Mouse (Mus musculus) E14TG2a.4 (cell line): Measurements from ENCODE around the gene Fut11.

Experiments
- H3K27me3 ChIP-seq: 2 replicates; pipeline ENCODE4 v1.6.1; 2014; ENCODE audit warnings: low read length, control low read depth; ENCODE audit not compliant: insufficient read depth
- H3K36me3 ChIP-seq: 2 replicates; pipeline ENCODE4 v1.6.1; 2014; ENCODE audit warnings: low read length, control low read depth; ENCODE audit not compliant: insufficient read depth
- H3K4me1 ChIP-seq: replicated peaks from 2 replicates; pipeline ENCODE4 v1.6.1; 2014; ENCODE audit warnings: low read depth, low read length, control low read depth
- H3K4me3 ChIP-seq: replicated peaks from 2 replicates; pipeline ENCODE4 v1.5.1; 2014; ENCODE audit warnings: mild to moderate bottlenecking, low read length
- H3K9me3 ChIP-seq: 2 replicates; pipeline ENCODE4 v1.6.1; 2014; ENCODE audit warnings: low read length, control low read depth
- CTCF ChIP-seq: conservative IDR thresholded peaks from 2 replicates; pipeline ENCODE4 v1.5.1; 2014; ENCODE audit warnings: low read length
- NANOG ChIP-seq: IDR thresholded peaks from 2 replicates; pipeline ENCODE4 v1.6.1; 2014; ENCODE audit warnings: borderline replicate concordance, low read length, mixed read lengths
- POU5F1 ChIP-seq: IDR thresholded peaks from 2 replicates; pipeline ENCODE4 v1.6.1; 2014; ENCODE audit warnings: low read length, borderline replicate concordance

The Fut11 gene

GRCm38 (mm10) chr14:20668154-20668810 is 26.5 kb upstream of the Fut11 start, which contains the start of gene Synpo2l:
TSS of gene Synpo2l (minus strand) at chr14:20668354.
- H3K4me3 ChIP-seq, result no peak within 1 kb of the TSS

DNA sequence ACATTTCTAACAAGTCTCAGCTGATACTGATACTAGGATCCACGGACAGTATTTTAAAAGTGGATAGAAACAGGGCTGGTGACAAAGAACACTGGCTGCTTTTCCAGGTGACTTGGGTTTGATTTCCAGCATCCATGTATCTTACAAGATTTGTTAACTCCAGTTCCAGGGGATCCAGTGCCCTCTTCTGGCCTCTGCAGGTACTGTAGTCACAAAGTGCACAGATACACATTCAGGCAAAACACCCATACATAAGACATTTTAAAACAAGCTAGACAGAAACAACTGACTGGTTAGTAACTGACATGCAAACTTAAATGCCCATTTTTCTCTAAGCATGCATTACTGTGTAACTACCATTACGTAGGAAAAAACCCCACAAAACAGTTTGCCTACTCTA is 21.8 kb upstream of the Fut11 start:
- H3K36me3 ChIP-seq, result peaks cover 29% of the 10 kb centered on the region
- peaks cover 17% of the 10 kb centered on the region for H3K9me3 ChIP-seq
- H3K4me1 ChIP-seq, result peaks cover 18% of the 10 kb centered on the region
- TF ChIP-seq CTCF, result peak; percentile 79
- TF ChIP-seq NANOG, result no peak
- TF ChIP-seq POU5F1, result no peak
- H3K4me3 ChIP-seq, result peak overlapping the region; percentile 95
- H3K27me3 ChIP-seq, result peaks cover 10% of the 10 kb centered on the region

More at GRCm38 (mm10) chr14:20668154-20668810, 26.5 kb upstream of the Fut11 start, which contains the start of gene Synpo2l:
- Histone ChIP-seq H3K9me3 (no peaks in the 10 kb centered on the region), H3K4me1 (peaks cover 30% of the 10 kb centered on the region), H3K36me3 (peaks cover 3% of the 10 kb centered on the region; the same call in 1 of the 2 replicates), H3K27me3 (peaks cover 40% of the 10 kb centered on the region)
- TF ChIP-seq CTCF (no peak), NANOG (no peak), POU5F1 (no peak)

DNA sequence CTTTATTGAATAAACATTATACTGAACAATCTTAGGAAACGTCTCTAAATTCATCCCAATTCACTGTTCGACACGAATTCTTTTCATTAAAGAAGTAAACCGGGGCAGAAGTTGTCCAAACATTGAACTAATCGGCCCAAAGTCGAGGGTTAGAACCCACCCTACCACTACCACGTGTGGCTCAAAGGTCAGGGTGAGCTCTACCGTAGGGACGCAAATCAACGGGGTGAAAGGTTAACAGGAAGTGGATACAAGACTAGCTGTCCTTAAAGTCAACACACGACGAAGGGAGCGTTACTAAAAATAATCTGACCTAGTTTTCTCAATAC is 21.1 kb upstream of the Fut11 start:
- Histone ChIP-seq H3K4me1 (peaks cover 18% of the 10 kb centered on the region), H3K27me3 (peaks cover 6% of the 10 kb centered on the region), H3K4me3 (peak overlapping the region; percentile 95), H3K36me3 (peaks cover 37% of the 10 kb centered on the region), H3K9me3 (peaks cover 17% of the 10 kb centered on the region)
- TF ChIP-seq CTCF (no peak), POU5F1 (no peak), NANOG (no peak)

GRCm38 (mm10) chr14:20674064-20674833 is 20.5 kb upstream of the Fut11 start, which contains the start of gene Sec24c:
TSS of gene Sec24c (plus strand) at chr14:20674308.
- no peak for TF ChIP-seq POU5F1
- Histone ChIP-seq H3K9me3 (peaks cover 17% of the 10 kb centered on the region), H3K4me3 (peak within 1 kb of the TSS; percentile 95), H3K36me3 (peaks cover 42% of the 10 kb centered on the region), H3K27me3 (peaks cover 4% of the 10 kb centered on the region), H3K4me1 (peaks cover 18% of the 10 kb centered on the region)

- Histone ChIP-seq H3K4me1 (peaks cover 26% of the 10 kb centered on the region), H3K36me3 (peaks cover 75% of the 10 kb centered on the region), H3K27me3 (no peaks in the 10 kb centered on the region), H3K4me3 (no peak overlapping the region), H3K9me3 (peaks cover 17% of the 10 kb centered on the region)
- TF ChIP-seq CTCF, result no peak
- TF ChIP-seq POU5F1, result no peak
- TF ChIP-seq NANOG, result no peak
These were observed 16.9 kb upstream of the Fut11 start for GRCm38 (mm10) chr14:20677906-20678305.

DNA sequence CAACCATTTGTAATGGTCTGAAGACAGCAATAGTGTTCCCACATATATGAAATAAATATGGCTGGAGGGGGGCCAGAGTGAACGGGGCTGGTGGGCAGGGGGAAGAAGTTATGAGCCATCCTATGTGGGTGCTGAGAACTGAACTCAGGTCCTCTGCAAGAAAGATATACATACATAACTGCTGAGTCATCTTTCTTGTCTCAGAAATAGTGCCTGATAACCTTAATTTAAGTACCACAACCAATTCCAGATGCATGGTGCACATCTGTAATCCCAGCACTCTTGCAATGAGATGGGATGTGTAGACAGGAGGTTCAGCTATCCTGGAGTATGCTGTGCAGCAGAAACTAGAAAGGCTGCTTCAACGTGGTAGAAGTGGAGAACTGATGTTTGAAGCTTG is 13.0 kb upstream of the Fut11 start:
- no peak for TF ChIP-seq CTCF
- TF ChIP-seq NANOG, result no peak
- no peak for TF ChIP-seq POU5F1

DNA sequence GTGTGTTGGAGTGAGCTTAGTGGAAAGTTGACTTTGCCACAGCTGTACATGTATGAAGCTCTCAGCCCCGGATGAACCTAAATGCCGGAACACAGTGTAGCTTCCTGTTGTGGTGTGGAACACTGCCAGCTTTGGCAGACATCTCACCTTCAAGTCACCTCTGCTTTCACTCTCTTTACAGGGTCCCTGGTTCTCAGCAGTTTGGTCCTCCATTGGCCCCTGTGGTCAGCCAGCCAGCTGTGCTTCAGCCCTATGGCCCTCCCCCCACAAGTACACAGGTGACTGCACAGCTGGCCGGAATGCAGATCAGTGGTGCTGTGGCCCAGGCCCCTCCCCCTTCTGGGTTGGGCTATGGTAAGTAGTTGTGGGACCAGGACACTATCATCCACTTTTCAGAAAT is 12.3 kb upstream of the Fut11 start:
- TF ChIP-seq NANOG (no peak), CTCF (no peak), POU5F1 (no peak)
- Histone ChIP-seq H3K27me3 (no peaks in the 10 kb centered on the region), H3K4me1 (peaks cover 17% of the 10 kb centered on the region), H3K36me3 (peaks cover 100% of the 10 kb centered on the region), H3K4me3 (no peak overlapping the region), H3K9me3 (no peaks in the 10 kb centered on the region)

More for the DNA sequence above, 13.0 kb upstream of the Fut11 start:
- peaks cover 100% of the 10 kb centered on the region for H3K36me3 ChIP-seq
- H3K9me3 ChIP-seq, result 0 out of 2 replicates have a peak, but pooled peaks cover 2% of the 10 kb centered on the region
- H3K4me3 ChIP-seq, result no peak overlapping the region
- H3K4me1 ChIP-seq, result peaks cover 17% of the 10 kb centered on the region
- H3K27me3 ChIP-seq, result no peaks in the 10 kb centered on the region

DNA sequence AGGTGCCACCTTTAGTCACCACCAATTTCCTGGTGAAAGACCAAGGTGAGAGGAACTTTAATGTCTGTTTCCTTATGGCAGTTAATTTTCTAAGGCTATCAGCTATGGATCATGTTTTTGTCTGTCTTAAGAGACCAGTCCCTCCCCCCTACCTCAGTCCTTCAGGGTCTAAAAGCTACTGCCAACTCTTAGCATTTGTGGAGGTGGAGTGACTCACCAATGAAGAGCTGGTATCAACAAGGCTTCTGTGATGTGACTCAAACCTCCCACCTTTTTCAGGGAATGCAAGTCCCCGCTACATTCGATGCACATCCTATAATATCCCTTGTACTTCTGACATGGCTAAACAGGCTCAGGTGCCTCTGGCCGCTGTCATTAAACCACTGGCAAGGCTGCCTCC is 8.2 kb upstream of the Fut11 start:
- H3K9me3 ChIP-seq, result no peaks in the 10 kb centered on the region
- TF ChIP-seq NANOG (no peak), POU5F1 (no peak), CTCF (no peak)
- H3K36me3 ChIP-seq, result peaks cover 100% of the 10 kb centered on the region
- H3K27me3 ChIP-seq, result no peaks in the 10 kb centered on the region
- peaks cover 17% of the 10 kb centered on the region for H3K4me1 ChIP-seq
- no peak overlapping the region for H3K4me3 ChIP-seq

GRCm38 (mm10) chr14:20689009-20689408 is 5.8 kb upstream of the Fut11 start:
- Histone ChIP-seq H3K27me3 (no peaks in the 10 kb centered on the region), H3K4me3 (no peak overlapping the region), H3K9me3 (no peaks in the 10 kb centered on the region), H3K4me1 (peaks cover 6% of the 10 kb centered on the region), H3K36me3 (peaks cover 100% of the 10 kb centered on the region)
- no peak for TF ChIP-seq POU5F1
- TF ChIP-seq CTCF, result no peak
- no peak for TF ChIP-seq NANOG
